Mouse (Mus musculus) right cerebral cortex, postnatal 36 days (tissue): ENCODE measurements at regions not wholly inside any gene's neighbourhood (a gene's known extent, or its start where the extent isn't known, plus 50 kb on each side); places are given as distances from the start of the nearest gene placed in this dataset.

Experiments
- DNase-seq, 2 experiments: peaks; one replicate each; pipeline ENCODE4 v3.0.0; 2022; ENCODE audit warnings: low spot score in 2 of 2, mixed read lengths in 1 of 2

DNA sequence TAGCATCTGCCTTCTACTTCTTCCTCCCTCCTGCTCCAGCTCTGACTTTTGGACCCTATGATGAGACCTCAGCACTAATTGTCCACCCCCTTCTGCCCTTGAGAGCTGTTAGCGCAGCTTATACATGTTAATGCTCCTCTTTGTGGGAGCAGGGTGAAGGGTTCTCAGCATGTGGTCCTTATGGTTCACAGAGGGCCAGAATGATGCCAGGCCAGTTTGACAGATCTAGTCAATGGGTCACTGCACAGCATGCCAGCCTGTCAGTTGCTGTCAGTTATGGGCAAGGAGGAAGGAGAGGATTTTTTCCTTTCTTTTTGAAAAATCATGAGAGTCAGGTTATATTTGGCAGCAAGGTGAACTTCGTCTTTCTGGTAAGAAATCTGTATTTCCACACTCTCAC is 68.4 kb downstream of the 4931417E11Rik start:
- no peak for DNase-seq

DNA sequence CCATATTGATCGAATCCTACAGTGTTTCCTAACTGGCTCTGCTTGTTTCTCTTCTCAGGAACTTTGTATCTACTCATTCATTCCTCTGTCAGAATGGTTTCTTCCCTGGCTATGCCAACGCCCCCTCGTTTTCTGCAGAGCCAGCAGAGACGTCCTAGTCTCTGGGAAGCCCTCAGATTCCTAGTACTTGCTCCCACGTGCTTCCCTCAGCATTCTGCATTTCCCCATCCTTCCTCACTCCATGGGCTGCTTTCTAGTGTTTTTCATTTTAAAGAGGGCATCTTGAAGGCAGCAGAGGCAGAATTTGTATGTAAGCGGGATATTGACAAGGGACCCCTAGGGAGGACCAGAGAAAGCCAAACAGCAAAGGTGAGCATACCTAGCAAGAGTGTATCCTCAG is 80.2 kb downstream of the 4931417E11Rik start:
- DNase-seq = peak in 1 of 2 experiments; percentile 40

DNA sequence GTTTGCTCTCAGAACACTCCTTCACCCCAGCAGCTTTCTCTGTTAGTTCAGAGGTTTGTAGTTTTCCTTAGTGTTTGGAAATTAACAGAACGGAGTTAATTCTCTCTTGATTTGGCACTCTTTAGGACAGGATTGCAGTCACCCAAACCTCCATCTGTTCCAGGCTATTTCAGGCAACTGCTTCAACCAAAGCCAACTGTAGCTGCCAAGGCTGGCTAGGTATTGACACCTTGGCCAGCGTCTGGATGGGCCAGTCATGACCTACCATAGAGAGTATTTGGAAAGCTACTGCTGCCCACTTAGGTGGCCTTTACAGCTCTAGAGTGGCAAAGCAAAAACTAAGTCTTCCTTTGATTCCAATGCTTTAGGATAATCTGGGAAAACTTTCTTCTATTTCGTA is 83.2 kb downstream of the 4931417E11Rik start:
- DNase-seq = no peak

DNA sequence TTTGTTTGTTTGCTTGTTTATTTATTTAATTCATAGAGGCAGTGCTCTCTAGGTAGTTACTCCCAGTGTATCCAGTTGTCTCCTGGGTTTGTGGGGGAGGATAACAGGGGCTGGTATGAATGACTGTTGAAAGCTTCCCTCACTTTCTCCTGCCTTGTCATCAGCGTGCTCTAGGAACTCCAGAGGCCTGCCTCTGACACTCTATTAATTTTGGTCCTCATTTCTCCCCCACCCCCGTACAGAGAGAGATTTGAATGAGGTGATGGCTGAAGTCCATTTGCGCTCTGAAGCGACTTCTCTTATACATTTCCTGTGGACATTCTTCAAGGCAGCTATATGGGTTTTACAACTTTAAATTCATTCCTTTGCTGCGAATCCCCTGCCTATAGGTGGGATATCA is 89.6 kb downstream of the 4931417E11Rik start:
- no peak for DNase-seq

DNA sequence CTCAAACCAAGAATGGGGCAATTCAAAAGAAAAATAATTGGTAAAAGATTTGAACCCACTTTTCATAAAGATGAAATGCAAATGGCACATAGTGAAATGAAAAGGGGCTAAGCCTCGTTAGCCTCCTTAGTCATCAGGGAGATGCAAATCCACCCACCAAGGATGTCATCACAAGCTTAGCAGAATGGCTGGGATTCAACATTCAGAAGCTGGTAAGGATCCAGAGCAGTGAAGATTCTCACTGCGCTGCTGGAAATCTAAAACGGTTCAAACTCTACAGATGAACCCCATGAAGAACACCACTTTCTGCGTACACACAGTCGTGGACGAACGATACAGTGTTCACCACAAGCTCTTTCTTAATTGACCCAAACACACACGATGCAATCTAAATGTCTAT is 91.6 kb downstream of the 4931417E11Rik start:
- DNase-seq = peak; percentile 16 to 30

DNA sequence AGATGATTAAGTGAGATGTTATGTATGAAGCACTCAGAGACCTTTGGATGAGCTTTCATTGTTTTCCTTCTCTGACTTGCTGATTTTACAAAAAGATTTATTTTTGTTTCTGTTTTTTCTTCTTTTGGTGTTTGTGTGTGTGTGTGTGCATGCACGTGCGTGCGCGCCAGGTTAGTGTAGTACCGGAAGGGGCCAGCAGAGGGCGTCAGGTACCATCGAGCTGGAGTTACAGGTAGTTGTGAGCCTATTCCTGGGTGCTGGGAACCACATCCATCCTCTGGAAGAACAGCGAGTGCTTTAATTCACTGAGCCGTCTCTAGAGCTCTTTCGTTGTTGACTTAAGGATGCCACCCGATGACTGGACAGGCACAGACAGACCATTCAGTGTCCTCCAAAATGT is 93.2 kb downstream of the 4931417E11Rik start:
- DNase-seq = no peak

DNA sequence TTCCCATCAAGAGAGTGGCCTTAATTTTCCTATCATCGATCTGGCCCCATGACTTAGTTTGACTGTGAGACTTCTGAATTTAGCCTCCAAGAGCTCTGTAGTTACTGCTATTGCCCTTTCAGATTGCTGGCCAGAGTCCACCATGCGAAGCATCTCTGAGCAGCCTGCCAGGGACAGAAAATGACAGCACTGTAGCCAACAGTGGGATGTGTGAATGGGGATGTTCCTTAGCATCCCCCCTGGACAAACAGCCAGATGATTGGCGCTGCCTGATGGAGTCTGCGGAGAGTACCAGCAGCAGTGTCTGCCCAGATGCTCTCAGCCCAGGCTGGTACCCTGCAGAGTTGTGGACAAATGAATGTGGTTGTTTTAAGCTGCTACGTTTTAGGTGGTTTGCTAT is 96.6 kb downstream of the 4931417E11Rik start:
- no peak for DNase-seq

DNA sequence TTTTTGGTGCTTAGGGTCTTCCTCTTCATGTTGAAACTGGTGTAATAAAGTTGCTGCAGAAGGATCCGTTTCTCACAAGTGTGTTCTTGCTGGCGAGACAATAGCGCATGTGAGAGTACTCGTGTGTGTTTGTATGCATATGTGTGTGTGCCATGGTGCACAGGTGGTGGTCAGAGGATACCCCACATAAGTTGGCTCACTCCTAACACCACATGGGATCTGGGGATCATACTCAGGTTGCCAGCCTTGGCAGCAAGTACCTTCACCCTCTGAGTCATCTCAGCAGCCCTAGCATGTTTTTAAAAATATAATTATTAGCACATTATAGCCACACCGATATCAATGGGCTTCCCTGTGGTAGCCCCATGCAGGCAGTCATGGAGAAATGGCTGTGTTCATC is 97.6 kb downstream of the 4931417E11Rik start:
- no peak for DNase-seq

DNA sequence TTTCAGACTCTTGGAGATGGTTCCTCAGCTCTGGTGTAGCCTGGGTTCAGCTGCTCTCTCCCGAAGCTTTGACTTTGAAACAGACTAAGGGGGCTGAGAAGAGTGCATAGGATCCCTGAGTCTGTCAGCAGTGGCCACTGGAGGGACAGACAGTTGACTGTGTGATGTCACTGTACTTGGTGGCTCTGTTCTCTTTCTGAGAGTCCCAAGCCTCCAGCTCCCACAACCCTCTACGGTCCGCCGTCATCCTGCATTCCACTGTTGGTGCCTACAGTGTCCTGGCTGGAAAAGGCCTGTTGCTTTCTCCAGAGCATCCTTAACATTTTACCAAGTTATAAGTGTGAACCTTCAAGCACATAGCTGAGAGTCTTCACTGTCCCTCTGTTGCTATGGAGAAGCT is 98.6 kb downstream of the 4931417E11Rik start:
- DNase-seq = no peak

DNA sequence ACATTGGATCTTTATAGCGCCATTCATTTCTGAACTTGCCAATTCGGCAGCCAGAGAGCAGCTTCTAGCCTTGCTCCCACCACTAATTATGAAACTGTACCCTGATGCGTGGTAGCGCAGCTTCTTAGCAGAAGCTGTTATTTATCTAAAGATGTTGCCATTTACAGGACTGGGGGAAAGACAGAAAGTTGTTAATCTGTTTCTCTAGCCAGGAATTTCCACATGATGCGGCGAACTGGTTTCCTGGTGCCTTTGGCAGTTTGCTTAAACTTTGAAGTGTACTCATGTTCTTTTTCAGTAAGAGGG is 100.7 kb downstream of the 4931417E11Rik start:
- no peak for DNase-seq

DNA sequence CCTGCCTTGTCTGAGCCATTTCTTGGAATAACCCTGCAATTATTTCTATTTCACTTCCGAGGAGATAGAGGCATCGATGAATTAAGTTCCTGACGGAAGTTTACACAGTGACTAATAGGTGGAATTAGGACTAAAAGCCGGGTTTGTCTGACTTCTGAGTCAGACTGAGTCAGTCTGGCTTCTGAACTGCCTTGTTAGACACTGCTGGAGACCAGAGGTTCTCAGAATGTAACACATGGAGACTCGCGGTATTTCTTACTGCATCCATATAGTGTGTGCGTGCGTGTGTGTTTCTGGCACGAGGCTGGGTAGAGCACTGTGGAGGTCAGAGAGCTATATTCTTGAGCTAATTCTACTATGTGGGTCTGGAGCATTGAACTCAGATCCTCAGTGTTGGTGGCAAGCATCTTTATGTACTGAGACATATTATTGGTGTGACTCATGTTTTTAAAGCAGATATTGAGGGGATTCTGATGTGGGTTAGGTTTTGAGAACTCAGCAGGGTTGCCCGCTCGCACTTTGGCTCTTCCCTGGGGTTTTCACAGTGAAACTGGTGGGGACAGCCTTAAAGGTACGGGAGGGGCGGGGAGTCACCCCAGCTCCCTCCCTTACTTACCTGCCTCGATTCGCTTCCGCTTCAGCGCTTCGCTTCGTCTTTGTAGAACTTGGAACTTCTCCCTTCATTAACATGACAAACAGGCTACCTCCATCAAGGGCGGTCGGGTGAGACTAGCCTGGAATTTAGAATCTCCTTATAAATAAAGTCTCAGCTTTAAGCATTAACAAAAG is 101.2 kb downstream of the 4931417E11Rik start:
- DNase-seq = no peak

DNA sequence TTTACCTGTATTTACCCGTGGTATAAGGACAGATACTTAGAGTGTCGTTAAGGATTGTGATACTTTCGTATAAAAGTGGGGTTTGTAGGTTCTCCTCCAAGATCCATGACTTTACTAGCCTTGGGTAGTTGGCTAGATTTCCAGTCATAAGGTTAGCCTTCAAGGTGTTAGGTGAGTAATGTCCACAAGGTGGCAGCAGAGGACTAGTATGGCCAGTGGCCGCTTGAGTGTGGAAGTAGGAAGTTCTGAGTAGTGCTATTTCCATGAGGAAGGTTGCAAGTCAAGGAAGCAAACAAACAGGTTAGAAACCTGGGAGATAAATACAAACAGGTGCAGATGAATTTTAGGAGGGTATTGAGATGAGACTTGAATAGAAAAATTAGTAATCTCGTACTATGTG is 101.9 kb downstream of the 4931417E11Rik start:
- peak; percentile 45 to 59 for DNase-seq

DNA sequence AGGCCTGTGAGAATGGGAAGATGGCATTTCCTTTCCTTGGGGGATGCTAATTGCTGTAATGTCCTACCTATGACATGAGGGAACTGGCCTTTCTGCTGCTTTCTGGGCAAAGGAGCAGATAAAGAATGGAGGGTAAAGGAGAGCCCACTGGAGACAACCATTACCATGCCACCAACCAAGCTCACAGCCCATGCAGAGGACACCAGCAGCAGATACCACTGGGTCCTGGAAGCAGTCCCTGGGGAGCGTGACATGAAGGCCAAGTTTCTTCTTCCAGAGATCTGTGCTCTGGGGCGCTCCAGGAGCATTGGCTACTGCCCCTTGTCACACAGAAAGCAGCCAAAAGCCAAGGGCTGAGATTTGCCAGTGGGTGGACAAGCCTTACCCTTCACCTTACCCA is 102.8 kb downstream of the 4931417E11Rik start:
- no peak for DNase-seq

DNA sequence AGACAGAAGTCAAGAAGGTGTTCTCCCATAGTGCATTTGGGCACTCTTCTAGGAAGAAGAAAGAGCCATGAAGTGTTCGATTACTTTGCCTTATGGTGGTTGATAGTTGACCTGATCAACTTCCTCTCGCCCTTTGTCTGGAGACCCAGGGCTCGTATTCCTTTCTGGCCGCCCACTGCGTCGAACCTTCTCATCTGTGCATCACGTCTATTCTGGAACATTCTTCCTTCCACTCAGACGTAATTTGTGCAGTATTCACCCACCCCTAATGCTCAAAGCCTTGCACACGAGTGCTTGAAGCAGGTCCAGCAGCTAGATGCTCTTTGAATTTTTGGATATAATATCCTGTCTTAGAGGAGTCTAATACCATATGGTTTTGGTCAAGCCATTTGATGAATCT is 104.2 kb downstream of the 4931417E11Rik start:
- DNase-seq = no peak

DNA sequence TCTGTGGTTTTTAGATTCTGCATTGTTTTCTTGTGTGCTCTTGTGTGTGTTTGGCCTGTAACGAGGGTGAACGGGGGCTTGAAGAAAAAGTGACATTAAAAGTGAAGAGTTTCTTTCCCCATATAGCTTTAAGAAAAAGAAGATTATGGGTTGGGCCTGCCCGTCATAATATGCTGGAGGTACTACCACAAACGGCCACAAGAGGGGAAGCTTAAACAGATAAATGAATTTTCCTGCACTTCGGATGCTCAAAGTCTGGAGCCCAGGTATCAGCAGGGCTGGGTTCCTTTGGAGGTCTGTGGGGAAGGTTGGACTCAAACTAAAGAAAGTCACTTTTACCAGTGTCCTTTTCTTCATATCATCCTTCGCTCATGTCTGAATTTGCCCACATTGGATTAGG is 86.8 kb downstream of the Suclg1 start:
- no peak for DNase-seq

DNA sequence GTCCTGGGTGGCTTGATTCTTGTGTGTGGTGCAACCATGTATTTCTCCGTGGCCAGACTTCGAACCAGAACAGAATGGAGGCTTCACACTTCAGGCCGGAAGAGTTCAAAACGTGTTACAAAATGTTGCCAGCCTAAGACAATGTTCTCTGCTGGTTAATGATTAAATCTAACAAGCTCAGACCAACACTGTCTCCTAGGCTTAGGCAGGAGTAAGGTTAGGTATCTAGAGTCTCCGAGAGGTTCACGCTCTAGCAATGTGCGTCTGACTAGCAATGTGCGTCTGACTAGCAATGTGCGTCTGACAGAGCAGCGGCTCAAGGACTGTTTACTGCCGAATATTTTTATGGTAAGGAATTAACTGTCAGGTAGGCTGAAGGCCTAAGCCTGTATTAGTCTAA is 81.5 kb downstream of the Suclg1 start:
- no peak for DNase-seq
